Comparison of ENCODE assay signal across 20 mouse cellular contexts in the genomic region with DNA sequence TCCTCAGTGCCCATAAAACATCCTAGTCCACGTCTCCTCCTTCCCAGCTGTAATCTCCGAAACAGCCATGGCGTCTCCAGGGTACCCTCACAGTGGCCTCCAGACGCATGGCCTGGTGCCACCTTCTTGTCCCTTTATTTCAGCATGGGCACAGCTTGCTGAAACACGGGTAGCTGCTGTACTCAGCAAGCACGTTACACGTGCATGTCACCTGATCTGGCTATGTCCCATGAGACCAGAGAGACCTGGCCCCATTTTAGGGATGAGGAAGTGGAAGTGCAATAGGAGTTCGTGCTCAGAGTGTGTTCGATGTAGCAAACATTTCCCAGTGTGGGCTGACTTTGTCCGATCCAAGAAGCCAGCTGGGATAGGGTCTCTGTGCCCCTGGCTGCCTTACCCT.
A peak's percentile ranks its signal among the peaks of the same experiment; 100 is the strongest.
DNase-seq lines count a peak whose midpoint lies in the region; ATAC-seq and TF ChIP-seq lines count a peak whose summit lies in the region.
"Had no signal": no experiment of that assay in that cellular context is flagged by ENCODE, and none has a peak within 500 bp of the region (broad histone marks: within the 10 kb centered on the region; RNA-seq: fewer than 3 reads in every experiment).

No protein-coding gene starts in this region.

- H3K4me1 ChIP-seq in hindbrain, embryonic 14.5 days (replicated peaks; ENCODE audit: control insufficient read depth, insufficient read depth, low read length), result peaks cover 23% of the 10 kb centered on the region; the same call in 1 of the 2 replicates
- H3K4me1 ChIP-seq in hindbrain, embryonic 10.5 days (replicated peaks), result peaks cover 39% of the 10 kb centered on the region
- H3K4me1 ChIP-seq in limb, embryonic 12.5 days (replicated peaks), result peaks cover 57% of the 10 kb centered on the region
- peaks cover 71% of the 10 kb centered on the region for H3K4me1 ChIP-seq in limb, embryonic 10.5 days
- peaks cover 2 to 22% of the 10 kb centered on the region in 2 experiments; a peak in 2 of 4 replicates for H3K4me1 ChIP-seq in CH12.LX (ENCODE audit: control insufficient read depth in 1 of 2, insufficient read depth in 2 of 2)

- no peak overlapping the region for H3K4me3 ChIP-seq in hindbrain, embryonic 14.5 days (replicated peaks; ENCODE audit: low read length)
- no peak overlapping the region for H3K4me3 ChIP-seq in hindbrain, embryonic 10.5 days
- H3K4me3 ChIP-seq in limb, embryonic 12.5 days (replicated peaks), result no peak overlapping the region
- no peak overlapping the region for H3K4me3 ChIP-seq in limb, embryonic 10.5 days
- H3K4me3 ChIP-seq in CH12.LX (replicated peaks in 1 of 3; ENCODE audit: low read depth in 2 of 3, low read length in 2 of 3, poor library complexity in 1 of 3), result no peak overlapping the region
- H3K4me3 ChIP-seq: forebrain, embryonic 10.5 days; forebrain, embryonic 13.5 days; gastrocnemius, adult 2 months had no signal

- no peak for TF ChIP-seq POLR2A in CH12.LX (IDR thresholded peaks at IDR 0.05; ENCODE audit: low read depth, low read length)

- no peak for TF ChIP-seq EP300 in CH12.LX (IDR thresholded peaks at IDR 0.05; ENCODE audit: low read length)

- no peak for ATAC-seq in hindbrain, embryonic 14.5 days (ENCODE audit: low FRiP score)
- no peak for ATAC-seq in limb, embryonic 12.5 days (ENCODE audit: insufficient number of reproducible peaks, insufficient read depth, low FRiP score, low TSS enrichment, low read depth)
- ATAC-seq: activated CD4-positive, CD25-positive, alpha-beta regulatory T cell, adult 4 months; CD4-positive, CD25-positive, alpha-beta regulatory T cell, adult 4 months; forebrain, embryonic 13.5 days; forebrain, embryonic 16.5 days; intestine, postnatal 0 days had no signal

- no peak overlapping the region for H3K4me2 ChIP-seq in hindbrain, embryonic 14.5 days (replicated peaks)
- H3K4me2 ChIP-seq in limb, embryonic 12.5 days, result no peak overlapping the region
- no peak overlapping the region for H3K4me2 ChIP-seq in CH12.LX (ENCODE audit: insufficient read depth, low read depth, poor library complexity, severe bottlenecking)
- H3K4me2 ChIP-seq: forebrain, embryonic 13.5 days had no signal

- H3K27ac ChIP-seq in hindbrain, embryonic 14.5 days, result peak overlapping the region; percentile 88
- H3K27ac ChIP-seq in hindbrain, embryonic 10.5 days, result no peak overlapping the region
- no peak overlapping the region for H3K27ac ChIP-seq in limb, embryonic 12.5 days
- H3K27ac ChIP-seq in limb, embryonic 10.5 days, result no peak overlapping the region
- no peak overlapping the region for H3K27ac ChIP-seq in CH12.LX (ENCODE audit: insufficient read depth, low read depth)
- H3K27ac ChIP-seq: forebrain, embryonic 10.5 days; forebrain, embryonic 13.5 days; gastrocnemius, adult 2 months; heart, embryonic 15.5 days had no signal

- in situ Hi-C loops in CH12.LX (cut with MboI; ENCODE audit: low pct_ligation_motif_present, low pct_unique_long_range_greater_than_20kb, low sequenced_read_pairs), result no loop called here

- H3K9ac ChIP-seq in hindbrain, embryonic 14.5 days, result no peak overlapping the region
- H3K9ac ChIP-seq in limb, embryonic 12.5 days (replicated peaks), result peak overlapping the region; percentile 13; the same call in 1 of the 2 replicates
- H3K9ac ChIP-seq in CH12.LX (ENCODE audit: insufficient read depth, low read depth), result no peak overlapping the region
- H3K9ac ChIP-seq: forebrain, embryonic 13.5 days; heart, embryonic 12.5 days; heart, embryonic 15.5 days had no signal

- no peaks in the 10 kb centered on the region for H3K36me3 ChIP-seq in hindbrain, embryonic 14.5 days (replicated peaks; ENCODE audit: control insufficient read depth, insufficient read depth)
- H3K36me3 ChIP-seq in hindbrain, embryonic 10.5 days, result 0 out of 2 replicates have a peak, but pooled peaks cover 3% of the 10 kb centered on the region
- peaks cover 38% of the 10 kb centered on the region for H3K36me3 ChIP-seq in limb, embryonic 12.5 days
- peaks cover 48% of the 10 kb centered on the region for H3K36me3 ChIP-seq in limb, embryonic 10.5 days
- no peaks in the 10 kb centered on the region for H3K36me3 ChIP-seq in CH12.LX (replicated peaks in 1 of 2; ENCODE audit: control insufficient read depth in 1 of 2, insufficient read depth in 1 of 2, low read length in 1 of 2)
- H3K36me3 ChIP-seq: forebrain, embryonic 10.5 days; heart, embryonic 12.5 days; heart, embryonic 15.5 days had no signal

- WGBS in hindbrain, embryonic 14.5 days, result 63% methylated on average over 10 of the region's 10 CpGs
- 74% methylated on average over 10 of the region's 10 CpGs for WGBS in hindbrain, embryonic 10.5 days
- WGBS in limb, embryonic 12.5 days, result 54% methylated on average over 10 of the region's 10 CpGs
- 71% methylated on average over 10 of the region's 10 CpGs for WGBS in limb, embryonic 10.5 days

- peaks cover 29% of the 10 kb centered on the region for H3K27me3 ChIP-seq in hindbrain, embryonic 14.5 days (ENCODE audit: control insufficient read depth, insufficient read depth, low read length)
- H3K27me3 ChIP-seq in hindbrain, embryonic 10.5 days (ENCODE audit: insufficient read depth, poor library complexity, severe bottlenecking), result peaks cover 93% of the 10 kb centered on the region
- peaks cover 63% of the 10 kb centered on the region for H3K27me3 ChIP-seq in limb, embryonic 12.5 days
- H3K27me3 ChIP-seq in limb, embryonic 10.5 days (ENCODE audit: low read depth, poor library complexity, severe bottlenecking), result peaks cover 86% of the 10 kb centered on the region
- peaks cover 92% of the 10 kb centered on the region for H3K27me3 ChIP-seq in CH12.LX (replicated peaks)

- no peak for DNase-seq in hindbrain, embryonic 14.5 days (ENCODE audit: low spot score)
- DNase-seq in hindbrain, embryonic 10.5 days (ENCODE audit: low spot score), result no peak
- no peak for DNase-seq in limb, embryonic 10.5 days (ENCODE audit: low spot score)
- DNase-seq in CH12.LX (ENCODE audit: extremely low read depth), result no peak
- no peak for DNase-seq in kidney, postnatal 25 days
- DNase-seq in heart, adult 18-20 months, result no peak
- DNase-seq: adrenal gland, adult 8-10 months; cerebellum, adult 9-10 months; gastrocnemius, postnatal 14 days; heart, adult 11 months had no signal

- H3K9me3 ChIP-seq in hindbrain, embryonic 14.5 days (ENCODE audit: control insufficient read depth, low read length), result no peaks in the 10 kb centered on the region
- no peaks in the 10 kb centered on the region for H3K9me3 ChIP-seq in hindbrain, embryonic 10.5 days
- H3K9me3 ChIP-seq in limb, embryonic 12.5 days, result no peaks in the 10 kb centered on the region
- H3K9me3 ChIP-seq in limb, embryonic 10.5 days (replicated peaks), result no peaks in the 10 kb centered on the region
- no peaks in the 10 kb centered on the region for H3K9me3 ChIP-seq in CH12.LX (replicated peaks; ENCODE audit: low read length)
- H3K9me3 ChIP-seq: forebrain, embryonic 10.5 days; forebrain, embryonic 13.5 days; heart, embryonic 12.5 days; heart, embryonic 15.5 days had no signal

- dilution Hi-C loops in CH12.LX (cut with MboI; ENCODE audit: extremely low pct_ligation_motif_present, extremely low pct_unique_long_range_greater_than_20kb, low sequenced_read_pairs), result no loop called here

- H3K79me2 ChIP-seq in CH12.LX (replicated peaks; ENCODE audit: control insufficient read depth, extremely low read depth, insufficient read depth, poor library complexity, severe bottlenecking), result no peaks in the 10 kb centered on the region

- TF ChIP-seq RAD21 in CH12.LX (IDR thresholded peaks at IDR 0.05; ENCODE audit: low read depth, low read length), result no peak

- TF ChIP-seq CTCF in CH12.LX (conservative IDR thresholded peaks at IDR 0.05 in 1 of 2, IDR thresholded peaks at IDR 0.05 in 1 of 2; ENCODE audit: low read depth in 2 of 2, low read length in 2 of 2), result no peak

TF ChIP-seq in CH12.LX, 34 proteins besides CTCF, POLR2A, EP300 and RAD21:
- TF ChIP-seq TCF12 (IDR thresholded peaks at IDR 0.05; ENCODE audit: low read depth, low read length) (no peak), BHLHE40 (IDR thresholded peaks at IDR 0.05; ENCODE audit: low read depth, low read length) (peak; percentile 84)
